Comparison of ENCODE assay signal across 8 mouse cellular contexts in genomic region chr3:114029971-114030635, GRCm38 (mm10). TPM values are rescaled to one million over a fixed set of nuclear protein-coding genes. Genes with fewer than 3 reads are reported as not detected.
A peak's percentile ranks its signal among the peaks of the same experiment; 100 is the strongest.
DNase-seq lines count a peak whose midpoint lies in the region; ATAC-seq and TF ChIP-seq lines count a peak whose summit lies in the region.

Gene Col11a1 (plus strand): TSS chr3:114030540.

- peak within 1 kb of the TSS; percentile 57; the same call in 1 of the 2 replicates for H3K27ac ChIP-seq in forebrain, embryonic 11.5 days (ENCODE audit: low read depth, low read length)
- no peak within 1 kb of the TSS for H3K27ac ChIP-seq in liver, postnatal 0 days (ENCODE audit: low read depth)

- peak within 1 kb of the TSS; percentile 57 for H3K9ac ChIP-seq in forebrain, embryonic 11.5 days (ENCODE audit: low read length)
- no peak within 1 kb of the TSS for H3K9ac ChIP-seq in liver, postnatal 0 days (replicated peaks)

- no peak for TF ChIP-seq CTCF in liver, postnatal 0 days (IDR thresholded peaks at IDR 0.05; ENCODE audit: low read depth)

- intact Hi-C loops in heart, postnatal 14 days (cut with DNase I), result loop anchor here (5.0 kb wide), 1 partner anchor 378 kb away; no protein-coding TSS in a partner anchor

- H3K4me2 ChIP-seq in forebrain, embryonic 11.5 days (ENCODE audit: low read depth, low read length, severe bottlenecking), result peak within 1 kb of the TSS; percentile 88
- peak within 1 kb of the TSS; percentile 72 for H3K4me2 ChIP-seq in liver, postnatal 0 days (ENCODE audit: low read depth, low read length)

- no peaks in the 10 kb centered on the region for H3K27me3 ChIP-seq in forebrain, embryonic 11.5 days (ENCODE audit: control insufficient read depth, insufficient read depth, low read length)
- H3K27me3 ChIP-seq in liver, postnatal 0 days (ENCODE audit: insufficient read depth, low read length), result peaks cover 17% of the 10 kb centered on the region

- H3K4me3 ChIP-seq in forebrain, embryonic 11.5 days (ENCODE audit: low read depth, low read length), result peak within 1 kb of the TSS; percentile 47
- peak within 1 kb of the TSS; percentile 43 for H3K4me3 ChIP-seq in liver, postnatal 0 days (ENCODE audit: low read depth, low read length)

- TF ChIP-seq EP300 in liver, postnatal 0 days (IDR thresholded peaks at IDR 0.05; ENCODE audit: low read depth), result no peak

- peak; percentile 99 for ATAC-seq in forebrain, embryonic 11.5 days (replicated peaks; ENCODE audit: low FRiP score)
- no peak for ATAC-seq in liver, postnatal 0 days
- no peak for ATAC-seq in erythroid progenitor cell, adult 5-6 weeks (replicated peaks; ENCODE audit: low FRiP score, poor library complexity, severe bottlenecking)

- no peaks in the 10 kb centered on the region for H3K36me3 ChIP-seq in forebrain, embryonic 11.5 days (ENCODE audit: control insufficient read depth, insufficient read depth, low read length)
- H3K36me3 ChIP-seq in liver, postnatal 0 days (replicated peaks; ENCODE audit: insufficient read depth, low read length), result no peaks in the 10 kb centered on the region

- peaks cover 5% of the 10 kb centered on the region; the same call in 1 of the 2 replicates for H3K4me1 ChIP-seq in forebrain, embryonic 11.5 days (replicated peaks; ENCODE audit: control insufficient read depth, insufficient read depth, low read length)
- H3K4me1 ChIP-seq in liver, postnatal 0 days (ENCODE audit: insufficient read depth), result no peaks in the 10 kb centered on the region; the same call in 1 of the 2 replicates

- under 1% methylated on average over 19 of the region's 19 CpGs for WGBS in forebrain, embryonic 11.5 days
- WGBS in liver, postnatal 0 days (ENCODE audit: insufficient replicate concordance), result 1% methylated on average over 19 of the region's 19 CpGs

- peak; percentile 14 for DNase-seq in urinary bladder, postnatal 25 days (ENCODE audit: low spot score)
- DNase-seq in urinary bladder, postnatal 10 days (ENCODE audit: low spot score), result no peak
- peak; percentile 95 for DNase-seq in forebrain, embryonic 11.5 days (ENCODE audit: low spot score)
- DNase-seq in heart, postnatal 14 days, result peak; percentile 34 to 36
- peak; percentile 13 to 46 for DNase-seq in layer of hippocampus, adult 18-20 months (ENCODE audit: low spot score in 2 of 2)
- peak; percentile 26 for DNase-seq in liver, postnatal 0 days
- DNase-seq in retina, embryonic 14.5 days (ENCODE audit: low spot score), result peak; percentile 93

- no peaks in the 10 kb centered on the region for H3K9me3 ChIP-seq in forebrain, embryonic 11.5 days (ENCODE audit: control insufficient read depth, low read length)
- H3K9me3 ChIP-seq in liver, postnatal 0 days (ENCODE audit: low read length), result no peaks in the 10 kb centered on the region

RNA-seq across cellular contexts. Expression of gene Col11a1, which starts in this region (rescaled TPM):
- polyA plus RNA-seq in forebrain, embryonic 11.5 days (2014; fragmentation: Nextera tagmentation; extraction: Ambion mirVana), result 16.9 and 20.4 TPM in 2 replicates
- total RNA-seq in heart, postnatal 14 days (2021), result under 1 TPM; 0.22 to 0.65 TPM
- 10 to 100 TPM in 1 of 2 experiments, 1 to 10 TPM in 1; 5.7 to 10.7 TPM for total RNA-seq in layer of hippocampus, adult 18-20 months (2021)
- 0.71 and 0.97 TPM in 2 replicates for polyA plus RNA-seq in liver, postnatal 0 days (2015; fragmentation: Nextera tagmentation; extraction: Ambion mirVana)
- not detected in 2 replicates for total RNA-seq in erythroid progenitor cell, adult 5-6 weeks (2015; ENCODE audit: low replicate concordance)
- not detected in 2 replicates for total RNA-seq in erythroid progenitor cell, adult 5-6 weeks (2017; ENCODE audit: low replicate concordance)

Comparison
In these comparisons a context has a peak if more than half of its experiments do, and no peak if none do; other contexts are left out.
1. RNA of gene Col11a1 (total RNA-seq): 5.7 to 10.7 TPM in layer of hippocampus, adult 18-20 months; 0.22 to 0.65 TPM in heart, postnatal 14 days and not detected in erythroid progenitor cell, adult 5-6 weeks; every median in the first group is over 4 times any median in the second.
2. Peak in DNase-seq in heart, postnatal 14 days; RNA of the gene not detected or under 1 TPM.
3. Peak in DNase-seq, H3K4me3 ChIP-seq and H3K4me2 ChIP-seq in liver, postnatal 0 days; RNA of the gene not detected or under 1 TPM.